Mouse (Mus musculus): ENCODE data around the gene Alx3. TPM values are rescaled to one million over a fixed set of nuclear protein-coding genes. Genes with fewer than 3 reads are reported as not detected.

The Alx3 gene
- total and polyA plus RNA-seq, 3 experiments = not detected

- peak; percentile 88 for TF ChIP-seq CTCF (IDR thresholded peaks at IDR 0.05)
- TF ChIP-seq EP300 (IDR thresholded peaks at IDR 0.05; ENCODE audit: insufficient read depth, low read depth, low read length) = no peak
- no peak overlapping the region for H3K4me3 ChIP-seq
- no peaks in the 10 kb centered on the region for H3K4me1 ChIP-seq (ENCODE audit: control insufficient read depth, insufficient read depth, low read length)
- DNase-seq = peak in 1 of 2 experiments; percentile 21
- H3K79me2 ChIP-seq (replicated peaks; ENCODE audit: control insufficient read depth, insufficient read depth, low read length) = no peaks in the 10 kb centered on the region
- peaks cover 13% of the 10 kb centered on the region; the same call in 1 of the 2 replicates for H3K27me3 ChIP-seq (ENCODE audit: control insufficient read depth, insufficient read depth, low read length)
- 8% methylated on average over 4 of the region's 4 CpGs for WGBS
- H3K36me3 ChIP-seq (ENCODE audit: control insufficient read depth, insufficient read depth, low read length) = no peaks in the 10 kb centered on the region
- intact Hi-C loops (cut with DNase I) = loop anchor here (1.0 to 10.0 kb wide), 3 partner anchors 20 to 375 kb away; no protein-coding TSS in a partner anchor
- H3K27ac ChIP-seq = no peak overlapping the region
- no peak overlapping the region for H3K9ac ChIP-seq (ENCODE audit: low read depth, low read length)
These were observed 15.4 kb upstream of the Alx3 start for GRCm38 (mm10) chr3:107579466-107579865.

DNA sequence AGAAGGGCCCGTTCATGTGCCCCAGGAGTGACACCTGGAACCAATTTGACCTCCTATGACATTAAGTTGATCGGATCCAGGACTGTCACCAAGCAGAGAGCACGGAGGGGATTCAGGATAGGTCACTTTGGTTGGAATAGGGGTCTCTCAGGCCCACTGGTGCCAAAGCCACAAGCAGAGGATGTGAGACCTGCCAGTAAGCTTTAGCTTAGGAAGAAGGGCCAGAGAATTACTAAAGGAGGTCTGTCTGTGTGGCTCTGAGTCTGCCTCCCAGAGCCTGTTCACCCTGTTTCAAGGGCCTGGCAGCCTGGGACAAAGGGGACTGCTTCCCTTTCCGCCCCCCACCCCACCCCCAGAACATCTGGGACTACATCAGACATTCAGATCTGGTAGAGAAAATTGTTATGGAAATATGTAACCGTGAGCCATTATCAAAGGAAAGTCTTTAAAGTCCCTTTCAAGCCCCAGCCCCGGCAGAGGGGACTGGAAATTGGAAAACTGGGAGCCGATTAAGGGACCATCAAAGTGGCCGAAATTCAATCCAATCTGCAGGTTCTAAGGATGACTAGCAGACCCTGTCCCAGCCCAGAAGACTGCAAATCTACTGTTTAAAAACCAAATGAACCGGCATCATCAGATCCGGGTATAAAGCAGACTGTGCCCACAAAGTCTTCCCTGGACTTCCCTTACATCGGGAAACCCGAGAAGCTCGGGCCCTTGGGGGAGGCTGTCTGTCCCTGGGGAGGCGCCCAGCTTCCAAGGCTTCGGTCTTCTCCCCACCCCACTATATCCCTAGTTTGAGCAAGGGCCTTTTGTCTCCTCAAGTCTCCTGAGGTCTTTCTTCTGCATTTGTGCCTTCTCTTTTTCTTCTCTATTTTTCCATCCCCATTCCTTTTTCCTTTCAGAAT lies 13.5 kb upstream of the Alx3 start:
- H3K27me3 ChIP-seq (ENCODE audit: control insufficient read depth, insufficient read depth, low read length) = peaks cover 16% of the 10 kb centered on the region

GRCm38 (mm10) chr3:107582130-107582874 lies 12.5 kb upstream of the Alx3 start:
- TF ChIP-seq CTCF (IDR thresholded peaks at IDR 0.05) (no peak), POLR2A (IDR thresholded peaks at IDR 0.05; ENCODE audit: insufficient read depth, low read depth, low read length) (no peak), EP300 (IDR thresholded peaks at IDR 0.05; ENCODE audit: insufficient read depth, low read depth, low read length) (no peak)
- H3K4me1 ChIP-seq (ENCODE audit: control insufficient read depth, insufficient read depth, low read length) = no peaks in the 10 kb centered on the region
- no peak overlapping the region for H3K9ac ChIP-seq (ENCODE audit: low read depth, low read length)
- no peaks in the 10 kb centered on the region for H3K79me2 ChIP-seq (replicated peaks; ENCODE audit: control insufficient read depth, insufficient read depth, low read length)
- 10% methylated on average over 18 of the region's 18 CpGs for WGBS
- H3K36me3 ChIP-seq (ENCODE audit: control insufficient read depth, insufficient read depth, low read length) = no peaks in the 10 kb centered on the region
- no peak for DNase-seq
- peak overlapping the region; percentile 36; the same call in 1 of the 2 replicates for H3K4me3 ChIP-seq
- intact Hi-C loops (cut with DNase I) = loop anchor here (2.0 kb wide), 1 partner anchor 14 kb away; no protein-coding TSS in a partner anchor
- H3K27ac ChIP-seq = no peak overlapping the region
- H3K27me3 ChIP-seq (ENCODE audit: control insufficient read depth, insufficient read depth, low read length) = peaks cover 16% of the 10 kb centered on the region

More for the DNA sequence above, 13.5 kb upstream of the Alx3 start:
- no peaks in the 10 kb centered on the region for H3K4me1 ChIP-seq (ENCODE audit: control insufficient read depth, insufficient read depth, low read length)
- no peak overlapping the region for H3K9ac ChIP-seq (ENCODE audit: low read depth, low read length)
- intact Hi-C loops (cut with DNase I) = loop anchor here (2.0 kb wide), 1 partner anchor 15 kb away; no protein-coding TSS in a partner anchor
- no peak overlapping the region for H3K27ac ChIP-seq
- H3K79me2 ChIP-seq (replicated peaks; ENCODE audit: control insufficient read depth, insufficient read depth, low read length) = no peaks in the 10 kb centered on the region
- DNase-seq = no peak
- 33% methylated on average over 15 of the region's 15 CpGs for WGBS
- H3K4me3 ChIP-seq = no peak overlapping the region
- H3K36me3 ChIP-seq (ENCODE audit: control insufficient read depth, insufficient read depth, low read length) = no peaks in the 10 kb centered on the region
- TF ChIP-seq POLR2A (IDR thresholded peaks at IDR 0.05; ENCODE audit: insufficient read depth, low read depth, low read length) = no peak

DNA sequence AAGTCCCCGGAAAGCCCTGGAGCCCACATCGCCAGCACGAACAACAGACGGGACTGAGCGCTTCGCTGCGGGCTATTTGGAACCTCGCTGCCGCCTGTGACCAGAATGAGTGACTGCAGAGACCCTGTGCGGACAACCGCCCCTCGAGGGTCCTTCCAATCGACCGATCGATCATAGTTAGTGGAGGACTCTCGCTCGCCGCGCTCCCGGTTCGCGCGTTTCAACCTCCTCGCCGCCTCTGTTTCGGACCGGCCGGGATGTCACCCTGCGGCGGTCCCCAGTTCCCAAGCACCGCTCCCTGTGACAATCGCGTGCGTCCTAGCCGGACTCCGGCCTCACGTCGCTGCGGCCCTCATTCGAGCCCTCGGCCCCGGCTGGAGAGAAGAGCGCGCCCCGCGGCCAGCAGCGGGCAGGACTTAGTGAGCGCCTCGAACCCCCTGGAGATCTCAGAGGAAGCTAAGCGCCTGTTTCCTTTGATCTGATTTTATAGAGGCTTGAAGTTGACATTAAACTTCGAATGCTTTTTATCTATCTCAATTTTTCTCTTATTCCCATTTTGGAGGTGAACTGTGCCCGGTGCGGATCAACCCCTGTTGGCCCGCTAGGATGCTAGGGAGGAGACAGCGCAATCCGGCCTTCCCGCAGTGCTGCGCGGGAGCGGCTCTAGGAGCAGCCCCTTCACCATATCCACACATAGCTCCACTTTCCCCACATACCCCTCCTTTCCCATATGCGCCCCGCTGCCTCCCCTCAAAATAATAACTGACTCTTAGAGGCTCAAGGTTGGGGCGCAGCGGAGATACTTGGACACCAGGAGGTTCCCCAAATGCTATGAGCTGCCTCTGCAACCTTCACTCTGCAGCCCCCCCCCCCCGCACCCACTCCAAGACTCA lies 11.7 kb upstream of the Alx3 start:
- Histone ChIP-seq H3K9ac (ENCODE audit: low read depth, low read length) (no peak overlapping the region), H3K4me1 (ENCODE audit: control insufficient read depth, insufficient read depth, low read length) (no peaks in the 10 kb centered on the region), H3K27me3 (ENCODE audit: control insufficient read depth, insufficient read depth, low read length) (peaks cover 16% of the 10 kb centered on the region), H3K36me3 (ENCODE audit: control insufficient read depth, insufficient read depth, low read length) (no peaks in the 10 kb centered on the region), H3K27ac (no peak overlapping the region), H3K79me2 (replicated peaks; ENCODE audit: control insufficient read depth, insufficient read depth, low read length) (no peaks in the 10 kb centered on the region), H3K4me3 (peak overlapping the region; percentile 36)
- peak; percentile 19 to 40 for DNase-seq
- no peak for TF ChIP-seq POLR2A (IDR thresholded peaks at IDR 0.05; ENCODE audit: insufficient read depth, low read depth, low read length)
- TF ChIP-seq EP300 (IDR thresholded peaks at IDR 0.05; ENCODE audit: insufficient read depth, low read depth, low read length) = no peak
- TF ChIP-seq CTCF (IDR thresholded peaks at IDR 0.05) = no peak
- WGBS = 4% methylated on average over 65 of the region's 65 CpGs
- intact Hi-C loops (cut with DNase I) = loop anchor here (2.0 kb wide), 1 partner anchor 14 kb away; no protein-coding TSS in a partner anchor

- H3K9ac ChIP-seq (ENCODE audit: low read depth, low read length) = no peak overlapping the region
- no peaks in the 10 kb centered on the region for H3K4me1 ChIP-seq (ENCODE audit: control insufficient read depth, insufficient read depth, low read length)
- peaks cover 16% of the 10 kb centered on the region for H3K27me3 ChIP-seq (ENCODE audit: control insufficient read depth, insufficient read depth, low read length)
- H3K27ac ChIP-seq = no peak overlapping the region
- no peaks in the 10 kb centered on the region for H3K79me2 ChIP-seq (replicated peaks; ENCODE audit: control insufficient read depth, insufficient read depth, low read length)
- H3K4me3 ChIP-seq = no peak overlapping the region
- no peaks in the 10 kb centered on the region for H3K36me3 ChIP-seq (ENCODE audit: control insufficient read depth, insufficient read depth, low read length)
- no peak for DNase-seq
- no peak for TF ChIP-seq POLR2A (IDR thresholded peaks at IDR 0.05; ENCODE audit: insufficient read depth, low read depth, low read length)
- no peak for TF ChIP-seq EP300 (IDR thresholded peaks at IDR 0.05; ENCODE audit: insufficient read depth, low read depth, low read length)
- intact Hi-C loops (cut with DNase I) = loop anchor here (2.0 kb wide), 1 partner anchor 13 kb away; no protein-coding TSS in a partner anchor
- WGBS = 51% methylated on average over 1 of the region's 1 CpGs
These were observed 10.9 kb upstream of the Alx3 start for GRCm38 (mm10) chr3:107583893-107584292.

Data from heart, adult 2 months (tissue).